ENCODE assay signal across 20 mouse cellular contexts in the genomic region with DNA sequence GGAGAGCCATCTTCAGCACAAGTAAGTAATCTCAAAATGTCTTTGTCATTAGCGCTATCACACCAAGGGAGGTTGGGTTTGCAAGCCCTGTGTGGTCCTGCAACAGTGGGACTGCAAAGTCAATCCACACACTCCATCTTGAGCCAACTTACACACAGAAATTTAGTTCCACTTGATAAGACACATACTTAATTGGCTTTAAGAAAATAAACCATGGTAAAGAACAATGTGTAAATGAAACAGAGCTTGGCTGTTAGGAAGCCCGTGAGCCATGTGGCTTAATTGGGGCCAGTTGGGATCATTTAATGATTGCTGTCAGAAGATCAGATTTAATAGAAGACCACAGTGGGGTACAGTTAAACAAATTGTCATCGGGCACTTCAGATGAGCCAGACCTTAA.
DNase-seq lines count a peak whose midpoint lies in the region; ATAC-seq and TF ChIP-seq lines count a peak whose summit lies in the region.
"Had no signal": no experiment of that assay in that cellular context is flagged by ENCODE, and none has a peak within 500 bp of the region (broad histone marks: within the 10 kb centered on the region; RNA-seq: fewer than 3 reads in every experiment).

No protein-coding gene starts in this region.

- H3K27me3 ChIP-seq in embryonic facial prominence, embryonic 12.5 days, result no peaks in the 10 kb centered on the region
- no peaks in the 10 kb centered on the region for H3K27me3 ChIP-seq in embryonic facial prominence, embryonic 10.5 days (replicated peaks; ENCODE audit: low read depth, poor library complexity, severe bottlenecking)
- 0 out of 2 replicates have a peak, but pooled peaks cover 5% of the 10 kb centered on the region for H3K27me3 ChIP-seq in hindbrain, embryonic 13.5 days
- no peaks in the 10 kb centered on the region for H3K27me3 ChIP-seq in hindbrain, embryonic 11.5 days (ENCODE audit: control insufficient read depth, insufficient read depth, low read length)
- no peaks in the 10 kb centered on the region for H3K27me3 ChIP-seq in hindbrain, embryonic 16.5 days (replicated peaks; ENCODE audit: control insufficient read depth, insufficient read depth, low read length)
- H3K27me3 ChIP-seq in intestine, postnatal 0 days (replicated peaks; ENCODE audit: control insufficient read depth, insufficient read depth, low read length), result no peaks in the 10 kb centered on the region
- H3K27me3 ChIP-seq: hindbrain, embryonic 15.5 days; kidney, embryonic 15.5 days; limb, embryonic 13.5 days; liver, embryonic 15.5 days; megakaryocyte, embryonic 14.5 days had no signal

- no peak overlapping the region for H3K4me2 ChIP-seq in embryonic facial prominence, embryonic 12.5 days (replicated peaks)
- H3K4me2 ChIP-seq in hindbrain, embryonic 13.5 days, result no peak overlapping the region
- no peak overlapping the region for H3K4me2 ChIP-seq in hindbrain, embryonic 11.5 days (replicated peaks; ENCODE audit: low read depth, low read length)
- H3K4me2 ChIP-seq in hindbrain, embryonic 16.5 days (ENCODE audit: low read length), result no peak overlapping the region
- H3K4me2 ChIP-seq in intestine, postnatal 0 days (replicated peaks; ENCODE audit: low read depth), result no peak overlapping the region
- H3K4me2 ChIP-seq: heart, embryonic 11.5 days; hindbrain, embryonic 15.5 days; kidney, embryonic 15.5 days; limb, embryonic 13.5 days; liver, embryonic 15.5 days had no signal

- H3K4me3 ChIP-seq in embryonic facial prominence, embryonic 12.5 days, result no peak overlapping the region
- no peak overlapping the region for H3K4me3 ChIP-seq in embryonic facial prominence, embryonic 10.5 days
- H3K4me3 ChIP-seq in hindbrain, embryonic 13.5 days, result no peak overlapping the region
- no peak overlapping the region for H3K4me3 ChIP-seq in hindbrain, embryonic 11.5 days (ENCODE audit: low read depth, low read length)
- no peak overlapping the region for H3K4me3 ChIP-seq in hindbrain, embryonic 16.5 days (ENCODE audit: low read length)
- no peak overlapping the region for H3K4me3 ChIP-seq in intestine, postnatal 0 days (ENCODE audit: low read depth, low read length)
- H3K4me3 ChIP-seq: erythroblast, embryonic 14.5 days; hindbrain, embryonic 15.5 days; kidney, embryonic 15.5 days; limb, embryonic 13.5 days; liver, embryonic 15.5 days; megakaryocyte, embryonic 14.5 days had no signal

- WGBS in embryonic facial prominence, embryonic 12.5 days, result 37% methylated on average over 3 of the region's 3 CpGs
- 46% methylated on average over 3 of the region's 3 CpGs for WGBS in embryonic facial prominence, embryonic 10.5 days
- WGBS in hindbrain, embryonic 13.5 days, result 49% methylated on average over 3 of the region's 3 CpGs
- 76% methylated on average over 3 of the region's 3 CpGs for WGBS in hindbrain, embryonic 11.5 days
- 50% methylated on average over 3 of the region's 3 CpGs for WGBS in hindbrain, embryonic 16.5 days
- WGBS in intestine, postnatal 0 days, result 80% methylated on average over 3 of the region's 3 CpGs

- ATAC-seq in embryonic facial prominence, embryonic 12.5 days (ENCODE audit: insufficient number of reproducible peaks, insufficient read depth, low FRiP score, low TSS enrichment), result peak; percentile 62; the same call in 1 of the 2 replicates
- ATAC-seq in hindbrain, embryonic 13.5 days (ENCODE audit: low FRiP score), result 0 out of 2 replicates have a peak, but pooled peaks have one; percentile 18
- no peak for ATAC-seq in hindbrain, embryonic 11.5 days (ENCODE audit: low FRiP score)
- peak; percentile 38; the same call in 1 of the 2 replicates for ATAC-seq in hindbrain, embryonic 16.5 days
- ATAC-seq in intestine, postnatal 0 days, result no peak
- ATAC-seq: activated CD4-positive, CD25-positive, alpha-beta regulatory T cell, adult 4 months had no signal

- no peak for DNase-seq in embryonic facial prominence, embryonic 10.5 days (ENCODE audit: low spot score)
- no peak for DNase-seq in hindbrain, embryonic 11.5 days (ENCODE audit: low spot score)
- DNase-seq in Muller cell, postnatal 12 days (ENCODE audit: inconsistent ontology term), result peak; percentile 82
- no peak for DNase-seq in urinary bladder, postnatal 36 days (ENCODE audit: low spot score in 2 of 2)
- DNase-seq: adrenal gland, postnatal 25 days; cerebellum, postnatal 10 days; lung, postnatal 10 days; thymus, postnatal 14 days had no signal

- H3K9me3 ChIP-seq in embryonic facial prominence, embryonic 12.5 days, result no peaks in the 10 kb centered on the region
- no peaks in the 10 kb centered on the region for H3K9me3 ChIP-seq in embryonic facial prominence, embryonic 10.5 days
- H3K9me3 ChIP-seq in hindbrain, embryonic 13.5 days, result no peaks in the 10 kb centered on the region
- H3K9me3 ChIP-seq in hindbrain, embryonic 11.5 days (ENCODE audit: control insufficient read depth, low read length), result no peaks in the 10 kb centered on the region
- H3K9me3 ChIP-seq in hindbrain, embryonic 16.5 days (ENCODE audit: control insufficient read depth, low read length), result no peaks in the 10 kb centered on the region
- no peaks in the 10 kb centered on the region for H3K9me3 ChIP-seq in intestine, postnatal 0 days (ENCODE audit: control insufficient read depth)
- H3K9me3 ChIP-seq: hindbrain, embryonic 15.5 days; kidney, embryonic 15.5 days; limb, embryonic 13.5 days; liver, embryonic 15.5 days; megakaryocyte, embryonic 14.5 days had no signal

- H3K4me1 ChIP-seq in embryonic facial prominence, embryonic 12.5 days, result peaks cover 19% of the 10 kb centered on the region
- H3K4me1 ChIP-seq in embryonic facial prominence, embryonic 10.5 days, result peaks cover 46% of the 10 kb centered on the region
- peaks cover 22% of the 10 kb centered on the region for H3K4me1 ChIP-seq in hindbrain, embryonic 13.5 days (replicated peaks)
- H3K4me1 ChIP-seq in hindbrain, embryonic 11.5 days (replicated peaks; ENCODE audit: control insufficient read depth, insufficient read depth, low read length), result no peaks in the 10 kb centered on the region
- H3K4me1 ChIP-seq in hindbrain, embryonic 16.5 days (ENCODE audit: control insufficient read depth, insufficient read depth, low read depth, low read length), result 0 out of 2 replicates have a peak, but pooled peaks cover 3% of the 10 kb centered on the region
- no peaks in the 10 kb centered on the region for H3K4me1 ChIP-seq in intestine, postnatal 0 days (replicated peaks; ENCODE audit: control insufficient read depth, insufficient read depth, low read length)
- H3K4me1 ChIP-seq: kidney, embryonic 15.5 days had no signal

- H3K27ac ChIP-seq in embryonic facial prominence, embryonic 12.5 days, result no peak overlapping the region
- H3K27ac ChIP-seq in embryonic facial prominence, embryonic 10.5 days (replicated peaks), result no peak overlapping the region
- no peak overlapping the region for H3K27ac ChIP-seq in hindbrain, embryonic 13.5 days
- no peak overlapping the region for H3K27ac ChIP-seq in hindbrain, embryonic 11.5 days (ENCODE audit: low read depth, low read length)
- H3K27ac ChIP-seq in hindbrain, embryonic 16.5 days (ENCODE audit: low read depth, low read length), result no peak overlapping the region; the same call in 1 of the 2 replicates
- no peak overlapping the region for H3K27ac ChIP-seq in intestine, postnatal 0 days (ENCODE audit: low read depth, low read length)
- H3K27ac ChIP-seq: hindbrain, embryonic 15.5 days; kidney, embryonic 15.5 days; limb, embryonic 13.5 days; liver, embryonic 15.5 days had no signal

- no peak overlapping the region for H3K9ac ChIP-seq in embryonic facial prominence, embryonic 12.5 days
- no peak overlapping the region for H3K9ac ChIP-seq in hindbrain, embryonic 13.5 days
- H3K9ac ChIP-seq in hindbrain, embryonic 11.5 days (ENCODE audit: low read depth, low read length), result no peak overlapping the region
- H3K9ac ChIP-seq in hindbrain, embryonic 16.5 days (ENCODE audit: low read depth, low read length), result no peak overlapping the region
- H3K9ac ChIP-seq in intestine, postnatal 0 days (ENCODE audit: low read depth, low read length), result no peak overlapping the region
- H3K9ac ChIP-seq: hindbrain, embryonic 15.5 days; kidney, embryonic 15.5 days; limb, embryonic 13.5 days; liver, embryonic 15.5 days had no signal

- no peaks in the 10 kb centered on the region for H3K36me3 ChIP-seq in embryonic facial prominence, embryonic 12.5 days
- no peaks in the 10 kb centered on the region for H3K36me3 ChIP-seq in embryonic facial prominence, embryonic 10.5 days (replicated peaks)
- H3K36me3 ChIP-seq in hindbrain, embryonic 13.5 days, result no peaks in the 10 kb centered on the region
- H3K36me3 ChIP-seq in hindbrain, embryonic 11.5 days (ENCODE audit: control insufficient read depth, insufficient read depth, low read length), result no peaks in the 10 kb centered on the region
- H3K36me3 ChIP-seq in hindbrain, embryonic 16.5 days (ENCODE audit: control insufficient read depth, insufficient read depth, low read length), result no peaks in the 10 kb centered on the region
- no peaks in the 10 kb centered on the region for H3K36me3 ChIP-seq in intestine, postnatal 0 days (ENCODE audit: control insufficient read depth, insufficient read depth)
- H3K36me3 ChIP-seq: hindbrain, embryonic 15.5 days; kidney, embryonic 15.5 days; limb, embryonic 13.5 days; liver, embryonic 15.5 days had no signal

- TF ChIP-seq CTCF in intestine, postnatal 0 days (IDR thresholded peaks at IDR 0.05; ENCODE audit: low read depth), result no peak

Comparison
In these comparisons a context has a peak if more than half of its experiments do, and no peak if none do; other contexts are left out.
1. ATAC-seq: peak in embryonic facial prominence, embryonic 12.5 days (single experiment), hindbrain, embryonic 13.5 days (single experiment) and hindbrain, embryonic 16.5 days (single experiment); none in hindbrain, embryonic 11.5 days (single experiment) and intestine, postnatal 0 days (single experiment).